Mouse (Mus musculus) heart, embryonic 13.5 days (tissue): ENCODE results near the gene 1700007K13Rik. TPM values are rescaled to one million over a fixed set of nuclear protein-coding genes. Genes with fewer than 3 reads are reported as not detected.

Source experiments
- ATAC-seq: fragments of 200-750 bp; cut with Nextera tagmentation; 2 replicates; pipeline ENCODE4 v1.8.0; 2017; ENCODE audit warnings: moderate TSS enrichment; ENCODE audit not compliant: insufficient number of reproducible peaks, low FRiP score, low TSS enrichment; ENCODE audit errors: extremely low read depth
- H3K27ac ChIP-seq: fragments of 300-500 bp; sonication (generic); replicated peaks from 2 replicates; pipeline ENCODE4 v1.5.1; 2015; ENCODE audit warnings: moderate library complexity, mild to moderate bottlenecking, inconsistent platforms
- H3K27me3 ChIP-seq: fragments of 300-500 bp; sonication (generic); replicated peaks from 2 replicates; pipeline ENCODE4 v1.6.1; 2015; ENCODE audit warnings: mild to moderate bottlenecking, inconsistent platforms
- H3K36me3 ChIP-seq: fragments of 300-500 bp; sonication (generic); 2 replicates; pipeline ENCODE4 v1.6.1; 2015; ENCODE audit warnings: mild to moderate bottlenecking, inconsistent platforms
- H3K4me1 ChIP-seq: fragments of 300-500 bp; sonication (generic); 2 replicates; pipeline ENCODE4 v1.6.1; 2015; ENCODE audit warnings: inconsistent platforms
- H3K4me2 ChIP-seq: fragments of 300-500 bp; sonication (generic); 2 replicates; pipeline ENCODE4 v1.6.1; 2015; ENCODE audit warnings: inconsistent platforms, mild to moderate bottlenecking, moderate library complexity
- H3K4me3 ChIP-seq: fragments of 300-500 bp; sonication (generic); 2 replicates; pipeline ENCODE4 v1.5.1; 2015; ENCODE audit warnings: moderate library complexity, mild to moderate bottlenecking, inconsistent platforms
- H3K9ac ChIP-seq: fragments of 300-500 bp; sonication (generic); 2 replicates; pipeline ENCODE4 v1.6.1; 2015; ENCODE audit warnings: inconsistent platforms, mild to moderate bottlenecking, moderate library complexity
- H3K9me3 ChIP-seq: fragments of 300-500 bp; sonication (generic); 2 replicates; pipeline ENCODE4 v1.6.1; 2016; ENCODE audit warnings: inconsistent platforms
- WGBS: fragments of 180-500 bp; shearing (Covaris S2); methylation state at CpG from one replicate; pipeline ENCODE4 v1.1.7; 2015; ENCODE audit warnings: mixed read lengths; 5-methylcytosine and 5-hydroxymethylcytosine counted together
- polyA plus RNA-seq: library from polyadenylated mRNA; unstranded; fragments of >200 nt; fragmentation: Nextera tagmentation; extraction: Ambion mirVana; gene quantifications from 2 replicates; pipeline ENCODE4 v1.2.1, GENCODE M21; 2015

The 1700007K13Rik gene
- polyA plus RNA-seq, 1 experiment from 2014 or later: 0.31 TPM

DNA sequence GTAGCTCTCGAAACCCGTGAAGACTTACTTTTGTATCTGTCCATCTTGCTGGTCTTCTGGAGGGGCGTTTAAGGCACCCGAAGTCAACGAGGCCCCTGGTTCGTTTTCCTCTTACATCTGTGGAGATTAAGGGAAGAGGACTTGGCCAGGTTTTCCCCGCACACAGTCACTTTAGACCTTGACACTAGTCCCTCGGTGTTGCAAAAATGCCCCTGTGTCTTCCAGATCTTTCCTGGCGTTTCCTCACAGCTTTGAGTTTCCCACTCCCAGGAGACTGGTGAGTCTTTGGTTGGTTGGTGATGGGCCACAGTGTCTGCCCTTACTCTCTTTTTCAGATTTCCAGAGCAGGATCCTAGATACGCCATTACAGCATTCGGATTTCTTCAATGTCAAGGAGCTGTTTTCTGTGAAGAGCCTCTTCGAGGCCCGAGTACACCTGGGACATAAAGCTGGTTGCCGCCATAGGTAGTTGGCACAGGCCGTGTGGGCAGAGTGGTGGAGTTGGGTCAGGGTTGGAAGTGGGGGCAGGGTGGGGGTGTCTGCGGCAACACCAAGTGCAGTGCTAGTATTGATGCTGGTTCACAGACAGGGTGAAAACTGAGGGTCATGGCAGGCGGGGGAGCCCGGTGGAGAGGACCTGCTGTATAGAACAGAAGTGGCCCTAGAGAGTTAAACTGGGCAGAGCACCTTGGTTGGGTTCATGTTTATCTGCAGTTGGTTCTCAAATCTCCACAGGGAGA, 2.5 kb upstream of the 1700007K13Rik start:
- Histone ChIP-seq H3K9me3 (peaks cover 3% of the 10 kb centered on the region; the same call in 1 of the 2 replicates), H3K4me1 (peaks cover 18% of the 10 kb centered on the region), H3K4me2 (peak overlapping the region; percentile 84), H3K27me3 (peaks cover 29% of the 10 kb centered on the region), H3K4me3 (peak overlapping the region; percentile 69), H3K27ac (no peak overlapping the region), H3K9ac (peak overlapping the region; percentile 90), H3K36me3 (peaks cover 46% of the 10 kb centered on the region)
- ATAC-seq: no peak
- WGBS: 49% methylated on average over 18 of the region's 18 CpGs

GRCm38 (mm10) chr2:28467860-28468485, 1.8 kb upstream of the 1700007K13Rik start, which contains the start of gene Mrps2:
Gene Mrps2, plus strand, starts transcription at chr2:28468066.
- under 1% methylated on average over 52 of the region's 52 CpGs for WGBS
- Histone ChIP-seq H3K36me3 (peaks cover 43% of the 10 kb centered on the region), H3K27me3 (peaks cover 29% of the 10 kb centered on the region), H3K4me3 (peak within 1 kb of the TSS; percentile 69), H3K9me3 (peaks cover 3% of the 10 kb centered on the region; the same call in 1 of the 2 replicates), H3K9ac (peak within 1 kb of the TSS; percentile 90), H3K4me1 (peaks cover 18% of the 10 kb centered on the region), H3K4me2 (peak within 1 kb of the TSS; percentile 84), H3K27ac (no peak within 1 kb of the TSS)
- peak; percentile 78 for ATAC-seq

DNA sequence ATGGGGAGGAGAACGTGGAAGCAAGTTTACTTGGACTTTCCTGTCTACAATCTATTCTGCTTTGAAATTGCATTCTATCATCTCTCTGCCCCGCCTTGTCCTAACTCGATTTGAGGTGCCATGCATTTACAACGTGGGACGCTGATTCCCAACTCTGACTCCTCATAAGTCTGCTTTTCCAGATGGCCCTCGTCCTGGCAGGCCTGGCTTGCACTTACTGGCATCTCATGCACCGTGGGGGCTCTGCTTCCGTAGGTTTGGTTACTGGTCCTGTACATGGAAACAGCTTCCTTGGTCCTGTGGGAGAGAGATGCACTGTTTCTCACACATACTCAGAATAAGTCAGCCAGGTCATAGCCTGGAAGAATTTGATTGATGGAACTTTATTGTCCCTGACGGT, 1.2 kb downstream of the 1700007K13Rik start:
- H3K4me2 ChIP-seq: no peak overlapping the region
- H3K27me3 ChIP-seq: peaks cover 29% of the 10 kb centered on the region
- no peak overlapping the region for H3K27ac ChIP-seq
- no peak overlapping the region for H3K9ac ChIP-seq
- WGBS: 69% methylated on average over 9 of the region's 9 CpGs
- no peak for ATAC-seq
- H3K36me3 ChIP-seq: peaks cover 13% of the 10 kb centered on the region
- H3K9me3 ChIP-seq: no peaks in the 10 kb centered on the region
- no peak overlapping the region for H3K4me3 ChIP-seq
- peaks cover 18% of the 10 kb centered on the region for H3K4me1 ChIP-seq

- no peak for ATAC-seq
These were observed 2.2 kb downstream of the 1700007K13Rik start for GRCm38 (mm10) chr2:28463919-28464318.

GRCm38 (mm10) chr2:28456616-28457015, 9.5 kb downstream of the 1700007K13Rik start:
- H3K27me3 ChIP-seq: no peaks in the 10 kb centered on the region; the same call in 1 of the 2 replicates
- H3K36me3 ChIP-seq: peaks cover 22% of the 10 kb centered on the region
- no peak overlapping the region for H3K27ac ChIP-seq
- H3K4me1 ChIP-seq: no peaks in the 10 kb centered on the region
- no peak overlapping the region for H3K4me2 ChIP-seq
- H3K9ac ChIP-seq: no peak overlapping the region
- WGBS: 60% methylated on average over 1 of the region's 1 CpGs
- no peaks in the 10 kb centered on the region for H3K9me3 ChIP-seq
- no peak for ATAC-seq
- H3K4me3 ChIP-seq: no peak overlapping the region

More at GRCm38 (mm10) chr2:28463919-28464318, 2.2 kb downstream of the 1700007K13Rik start:
- Histone ChIP-seq H3K27ac (no peak overlapping the region), H3K9ac (no peak overlapping the region), H3K4me1 (peaks cover 17% of the 10 kb centered on the region), H3K4me2 (no peak overlapping the region), H3K36me3 (peaks cover 3% of the 10 kb centered on the region; the same call in 1 of the 2 replicates), H3K9me3 (no peaks in the 10 kb centered on the region), H3K4me3 (no peak overlapping the region), H3K27me3 (peaks cover 29% of the 10 kb centered on the region)
- 31% methylated on average over 3 of the region's 3 CpGs for WGBS

DNA sequence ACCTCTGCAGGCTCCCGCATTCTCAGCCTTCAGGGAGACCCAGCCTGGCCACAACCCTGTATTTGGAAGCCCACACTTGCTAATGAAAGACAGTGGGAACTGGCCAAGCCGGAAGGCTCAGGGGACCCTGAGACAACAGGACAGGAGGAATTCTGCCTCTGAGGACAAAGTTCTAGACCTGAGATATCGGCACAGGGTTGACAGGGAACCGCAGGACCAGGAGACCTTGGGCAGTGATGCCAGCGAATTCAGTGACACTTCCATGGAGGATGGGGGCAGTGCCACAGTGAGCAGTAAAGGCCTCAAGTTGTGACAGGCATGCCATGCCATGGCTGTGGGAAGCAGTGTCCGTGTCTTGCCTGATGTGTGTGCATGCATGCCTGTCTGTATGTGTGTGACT, 12.6 kb downstream of the 1700007K13Rik start:
- H3K36me3 ChIP-seq: peaks cover 40% of the 10 kb centered on the region
- H3K4me1 ChIP-seq: no peaks in the 10 kb centered on the region
- ATAC-seq: no peak
- H3K9ac ChIP-seq: no peak overlapping the region
- H3K4me3 ChIP-seq: no peak overlapping the region
- H3K27ac ChIP-seq: no peak overlapping the region
- no peaks in the 10 kb centered on the region for H3K9me3 ChIP-seq
- no peak overlapping the region for H3K4me2 ChIP-seq
- WGBS: 83% methylated on average over 6 of the region's 6 CpGs
- H3K27me3 ChIP-seq: no peaks in the 10 kb centered on the region

- no peak overlapping the region for H3K4me2 ChIP-seq
- peaks cover 40% of the 10 kb centered on the region for H3K36me3 ChIP-seq
- H3K27ac ChIP-seq: no peak overlapping the region
- no peak overlapping the region for H3K4me3 ChIP-seq
- 78% methylated on average over 11 of the region's 11 CpGs for WGBS
- H3K27me3 ChIP-seq: peaks cover 12% of the 10 kb centered on the region; the same call in 1 of the 2 replicates
- ATAC-seq: no peak
- no peak overlapping the region for H3K9ac ChIP-seq
- H3K4me1 ChIP-seq: peaks cover 9% of the 10 kb centered on the region
- H3K9me3 ChIP-seq: no peaks in the 10 kb centered on the region
These were observed 14.5 kb downstream of the 1700007K13Rik start for GRCm38 (mm10) chr2:28451663-28452062.

DNA sequence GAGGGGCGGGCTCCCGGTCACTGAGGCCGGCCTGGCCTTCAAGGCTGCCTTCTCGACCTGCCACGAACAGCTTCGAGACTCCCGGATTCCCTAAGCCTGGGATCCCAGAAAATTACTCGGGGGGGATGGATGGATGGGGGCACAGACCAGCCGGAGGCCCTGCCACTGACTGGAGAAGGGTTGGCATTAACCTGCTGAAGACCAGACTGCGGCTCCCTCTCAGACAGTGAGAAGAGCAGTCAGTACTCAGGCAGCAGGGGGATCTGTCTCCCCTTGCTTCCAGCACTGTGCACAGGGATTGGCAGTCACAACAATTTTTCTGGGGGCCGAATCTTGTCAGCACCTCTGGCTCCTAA, 18.8 kb downstream of the 1700007K13Rik start:
- Histone ChIP-seq H3K27me3 (peaks cover 30% of the 10 kb centered on the region; the same call in 1 of the 2 replicates), H3K36me3 (peaks cover 23% of the 10 kb centered on the region), H3K27ac (peak overlapping the region; percentile 5; the same call in 1 of the 2 replicates), H3K9me3 (no peaks in the 10 kb centered on the region), H3K9ac (peak overlapping the region; percentile 82), H3K4me2 (peak overlapping the region; percentile 72), H3K4me3 (peak overlapping the region; percentile 80), H3K4me1 (peaks cover 14% of the 10 kb centered on the region)
- 8% methylated on average over 11 of the region's 11 CpGs for WGBS
- no peak for ATAC-seq

DNA sequence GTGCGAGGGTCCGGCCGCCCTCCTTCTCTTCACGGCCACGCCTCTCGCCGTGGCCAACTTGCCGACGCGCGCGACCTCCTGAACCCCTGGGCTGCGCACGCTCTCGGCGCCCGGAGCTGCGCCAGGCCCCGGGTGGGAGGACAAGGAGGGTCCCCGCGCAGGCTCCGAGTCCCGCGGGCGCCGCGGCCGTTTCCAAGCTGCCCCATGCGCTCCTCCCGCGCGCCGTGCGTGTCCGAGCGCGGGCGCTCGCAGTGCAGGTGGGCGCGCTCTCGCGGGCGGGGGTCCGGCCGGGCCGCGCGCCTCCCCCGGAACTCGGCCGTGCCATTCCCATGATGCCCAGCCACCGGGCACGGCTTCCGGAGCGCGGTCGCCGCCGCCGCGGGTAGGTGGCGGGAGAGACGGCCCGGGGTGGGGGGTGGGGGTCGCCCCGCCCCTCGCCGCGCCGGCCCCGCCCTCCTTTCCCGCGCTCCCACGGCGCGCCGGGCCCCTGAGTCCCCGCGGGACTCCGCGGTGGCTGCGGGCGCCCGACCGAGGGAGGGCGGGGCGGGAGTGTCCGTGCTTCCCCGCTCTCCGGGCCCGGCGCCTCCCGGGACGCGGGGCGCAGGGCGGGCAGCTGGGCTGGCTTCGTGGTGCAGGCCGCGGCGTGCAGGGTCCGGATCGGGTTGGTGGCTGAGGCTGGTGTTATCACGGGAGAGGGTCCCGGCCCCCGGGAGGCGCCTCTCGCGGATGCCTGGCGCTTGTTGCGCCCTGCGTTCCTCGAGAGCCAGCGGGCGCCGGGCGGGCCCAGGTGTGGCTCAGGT, 19.4 kb downstream of the 1700007K13Rik start, which contains the start of gene Ppp1r26:
Gene Ppp1r26, plus strand, starts transcription at position 286 of the 800 bp plus-strand sequence.
- Histone ChIP-seq H3K4me3 (peak within 1 kb of the TSS; percentile 80), H3K4me2 (peak within 1 kb of the TSS; percentile 72), H3K4me1 (peaks cover 14% of the 10 kb centered on the region), H3K27me3 (peaks cover 30% of the 10 kb centered on the region; the same call in 1 of the 2 replicates), H3K27ac (peak within 1 kb of the TSS; percentile 5; the same call in 1 of the 2 replicates), H3K36me3 (peaks cover 19% of the 10 kb centered on the region; the same call in 1 of the 2 replicates), H3K9ac (peak within 1 kb of the TSS; percentile 82), H3K9me3 (no peaks in the 10 kb centered on the region)
- under 1% methylated on average over 59 of the region's 118 CpGs for WGBS
- peak; percentile 53; the same call in 1 of the 2 replicates for ATAC-seq

- H3K36me3 ChIP-seq: 0 out of 2 replicates have a peak, but pooled peaks cover 13% of the 10 kb centered on the region
- no peak for ATAC-seq
- no peak overlapping the region for H3K27ac ChIP-seq
- H3K4me1 ChIP-seq: peaks cover 14% of the 10 kb centered on the region
- peak overlapping the region; percentile 82 for H3K9ac ChIP-seq
- H3K4me3 ChIP-seq: peak overlapping the region; percentile 80
- peak overlapping the region; percentile 72 for H3K4me2 ChIP-seq
- WGBS: 4% methylated on average over 5 of the region's 5 CpGs
- H3K27me3 ChIP-seq: peaks cover 30% of the 10 kb centered on the region; the same call in 1 of the 2 replicates
- no peaks in the 10 kb centered on the region for H3K9me3 ChIP-seq
These were observed 20.0 kb downstream of the 1700007K13Rik start for GRCm38 (mm10) chr2:28446181-28446514.

DNA sequence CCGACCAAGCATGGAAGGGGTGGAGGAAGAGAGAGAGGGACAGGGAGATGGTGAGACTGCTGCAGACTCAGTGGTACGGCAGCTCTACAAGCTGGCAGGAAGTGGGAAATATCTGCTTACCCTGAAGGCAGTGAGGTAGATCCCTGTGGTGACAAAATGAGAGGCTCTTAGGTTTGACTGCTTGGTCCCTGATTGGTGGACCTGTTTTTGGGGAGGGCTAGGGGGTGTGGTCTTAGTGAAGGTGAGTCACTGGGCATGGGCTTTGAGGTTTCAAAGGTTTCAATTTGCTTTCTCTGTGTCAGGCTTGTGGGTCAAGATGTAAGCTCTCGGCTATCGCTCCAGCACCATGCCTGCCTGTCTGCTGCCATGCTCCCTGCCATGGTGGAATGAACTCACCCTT, 21.1 kb downstream of the 1700007K13Rik start:
- 0 out of 2 replicates have a peak, but pooled peaks cover 5% of the 10 kb centered on the region for H3K36me3 ChIP-seq
- H3K9ac ChIP-seq: no peak overlapping the region
- H3K4me1 ChIP-seq: peaks cover 14% of the 10 kb centered on the region
- H3K4me2 ChIP-seq: no peak overlapping the region
- H3K9me3 ChIP-seq: no peaks in the 10 kb centered on the region
- WGBS: 68% methylated on average over 4 of the region's 4 CpGs
- no peak for ATAC-seq
- peaks cover 30% of the 10 kb centered on the region; the same call in 1 of the 2 replicates for H3K27me3 ChIP-seq
- H3K27ac ChIP-seq: no peak overlapping the region
- H3K4me3 ChIP-seq: no peak overlapping the region
